Mouse (Mus musculus) stomach, postnatal 0 days (tissue): ENCODE measurements around the gene Samd14.

ENCODE experiments used
- CTCF ChIP-seq: IDR thresholded peaks from 2 replicates; pipeline ENCODE4 v1.5.1; 2016; ENCODE audit warnings: antibody characterized with exemption, low read depth, mild to moderate bottlenecking, moderate library complexity
- EP300 ChIP-seq: optimal IDR thresholded peaks from 2 replicates; pipeline ENCODE3; 2016; ENCODE audit warnings: antibody characterized with exemption

- TF ChIP-seq CTCF (no peak), EP300 (no peak)
Measured at GRCm38 (mm10) chr11:95025227-95026012, 15.7 kb downstream of the Samd14 start.
